Mouse (Mus musculus): Measurements from ENCODE around the gene Plekhg2. TPM values are rescaled to one million over a fixed set of nuclear protein-coding genes. Genes with fewer than 3 reads are reported as not detected.

Gene Plekhg2
- total and polyA plus RNA-seq, 3 experiments = 2.9 to 8.0 (median 3.4) TPM

DNA sequence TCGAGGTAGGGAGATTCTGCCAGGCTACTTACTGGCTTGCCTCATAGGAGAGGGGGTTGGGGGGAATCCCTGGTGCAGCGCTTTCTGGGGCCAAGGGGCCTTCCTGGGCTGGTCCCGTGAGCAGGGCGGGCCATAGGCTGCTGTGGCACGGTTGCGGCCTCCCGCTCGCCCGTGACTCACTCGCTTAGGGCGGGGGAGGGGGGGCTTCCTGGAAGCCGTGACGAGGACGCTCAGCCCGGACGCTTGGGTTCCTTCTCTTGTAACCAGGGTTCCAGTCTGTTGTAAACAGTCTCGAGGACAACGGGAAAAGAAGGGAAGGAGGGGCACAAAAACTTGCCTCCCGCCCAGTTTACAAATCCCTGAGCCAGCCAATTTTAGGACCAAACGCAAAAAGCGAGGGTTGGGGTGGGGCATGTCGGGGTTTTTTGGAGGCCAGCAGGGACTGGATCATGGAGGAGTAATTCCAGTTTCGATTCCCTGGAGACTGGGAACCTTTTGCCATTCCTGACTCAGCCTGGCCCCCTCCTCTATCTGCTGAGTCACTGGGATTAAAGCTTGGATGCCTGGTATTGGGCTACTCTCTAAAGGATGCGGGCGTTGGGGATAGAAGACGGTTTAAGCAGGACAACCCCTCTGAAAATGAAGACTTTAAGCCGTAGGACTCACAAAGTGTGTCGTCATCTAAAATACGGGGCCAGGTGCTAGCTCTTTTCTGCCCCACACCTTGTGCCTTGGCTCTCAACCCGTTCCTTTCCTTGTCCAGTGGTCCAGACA lies 8.8 kb upstream of the Plekhg2 start:
- Histone ChIP-seq H3K36me3 (replicated peaks) (peaks cover 41% of the 10 kb centered on the region), H3K27me3 (ENCODE audit: insufficient read depth, low read length) (no peaks in the 10 kb centered on the region), H3K4me3 (ENCODE audit: low read depth, low read length) (peak overlapping the region; percentile 71), H3K4me1 (ENCODE audit: insufficient read depth, low read depth, low read length) (peaks cover 91% of the 10 kb centered on the region), H3K9me3 (replicated peaks) (no peaks in the 10 kb centered on the region)
- DNase-seq (ENCODE audit: low spot score) = peak; percentile 85
- peak; percentile 41 for ATAC-seq (ENCODE audit: extremely low read depth, insufficient number of reproducible peaks, low FRiP score, poor library complexity, severe bottlenecking)
- no peak for TF ChIP-seq GATA1 (IDR thresholded peaks at IDR 0.05; ENCODE audit: borderline replicate concordance, low read length)
- TF ChIP-seq CTCF (IDR thresholded peaks at IDR 0.05; ENCODE audit: low read depth, low read length) = no peak
- TF ChIP-seq GATA2 (IDR thresholded peaks at IDR 0.05; ENCODE audit: borderline replicate concordance, low read depth, low read length) = no peak
- no peak for TF ChIP-seq POLR2AphosphoS5 (IDR thresholded peaks at IDR 0.05; ENCODE audit: insufficient replicate concordance, low read depth, low read length)
- no peak for TF ChIP-seq TAL1 (conservative IDR thresholded peaks at IDR 0.05; ENCODE audit: low read depth, low read length)

DNA sequence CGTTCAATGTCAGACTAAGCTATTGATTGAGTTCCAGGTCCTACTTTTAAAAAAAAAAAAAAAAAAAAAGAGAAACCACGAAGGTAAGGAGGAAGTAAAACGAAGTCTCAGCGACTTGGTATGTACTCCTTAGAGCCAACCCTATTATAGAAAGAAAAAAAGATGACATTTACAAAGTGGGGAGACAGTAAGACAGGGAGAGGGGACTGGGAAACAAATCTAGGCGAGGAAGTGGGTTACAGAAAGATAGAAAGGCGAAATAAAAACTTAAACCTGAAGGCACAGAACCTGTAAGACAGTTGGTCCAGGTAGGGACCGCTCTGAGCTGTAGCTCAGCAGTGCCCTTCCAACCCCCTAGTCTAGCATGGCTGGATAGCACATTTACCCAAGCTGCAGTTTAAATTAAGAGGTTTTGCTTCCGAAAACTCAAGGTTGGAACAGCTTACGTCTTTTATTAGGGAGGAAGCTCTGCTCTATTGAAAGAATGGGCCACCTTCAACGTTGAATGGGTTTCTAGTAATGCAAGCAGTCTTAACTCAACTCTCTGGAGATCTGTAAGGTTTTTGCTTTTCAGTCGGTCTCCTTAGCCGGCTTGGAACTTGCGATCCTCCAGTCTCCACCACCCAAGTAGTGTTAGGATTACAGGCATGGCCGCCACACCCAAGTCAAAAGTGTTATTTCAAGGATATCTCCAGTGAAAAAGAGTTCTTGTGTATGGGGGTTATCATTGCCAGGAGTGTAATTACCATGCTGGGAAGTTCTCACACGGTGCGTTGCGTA lies 8.0 kb upstream of the Plekhg2 start, which contains the start of gene Zfp36:
Gene Zfp36 (minus strand): TSS at position 17 of the 780 bp plus-strand sequence.
- ATAC-seq (ENCODE audit: extremely low read depth, insufficient number of reproducible peaks, low FRiP score, poor library complexity, severe bottlenecking) = no peak
- Histone ChIP-seq H3K36me3 (replicated peaks) (peaks cover 33% of the 10 kb centered on the region), H3K4me3 (ENCODE audit: low read depth, low read length) (peak within 1 kb of the TSS; percentile 83), H3K4me1 (ENCODE audit: insufficient read depth, low read depth, low read length) (peaks cover 90% of the 10 kb centered on the region), H3K9me3 (replicated peaks) (no peaks in the 10 kb centered on the region), H3K27me3 (ENCODE audit: insufficient read depth, low read length) (no peaks in the 10 kb centered on the region)
- TF ChIP-seq CTCF (IDR thresholded peaks at IDR 0.05; ENCODE audit: low read depth, low read length) (no peak), TAL1 (conservative IDR thresholded peaks at IDR 0.05; ENCODE audit: low read depth, low read length) (no peak)
- no peak for DNase-seq (ENCODE audit: low spot score)

DNA sequence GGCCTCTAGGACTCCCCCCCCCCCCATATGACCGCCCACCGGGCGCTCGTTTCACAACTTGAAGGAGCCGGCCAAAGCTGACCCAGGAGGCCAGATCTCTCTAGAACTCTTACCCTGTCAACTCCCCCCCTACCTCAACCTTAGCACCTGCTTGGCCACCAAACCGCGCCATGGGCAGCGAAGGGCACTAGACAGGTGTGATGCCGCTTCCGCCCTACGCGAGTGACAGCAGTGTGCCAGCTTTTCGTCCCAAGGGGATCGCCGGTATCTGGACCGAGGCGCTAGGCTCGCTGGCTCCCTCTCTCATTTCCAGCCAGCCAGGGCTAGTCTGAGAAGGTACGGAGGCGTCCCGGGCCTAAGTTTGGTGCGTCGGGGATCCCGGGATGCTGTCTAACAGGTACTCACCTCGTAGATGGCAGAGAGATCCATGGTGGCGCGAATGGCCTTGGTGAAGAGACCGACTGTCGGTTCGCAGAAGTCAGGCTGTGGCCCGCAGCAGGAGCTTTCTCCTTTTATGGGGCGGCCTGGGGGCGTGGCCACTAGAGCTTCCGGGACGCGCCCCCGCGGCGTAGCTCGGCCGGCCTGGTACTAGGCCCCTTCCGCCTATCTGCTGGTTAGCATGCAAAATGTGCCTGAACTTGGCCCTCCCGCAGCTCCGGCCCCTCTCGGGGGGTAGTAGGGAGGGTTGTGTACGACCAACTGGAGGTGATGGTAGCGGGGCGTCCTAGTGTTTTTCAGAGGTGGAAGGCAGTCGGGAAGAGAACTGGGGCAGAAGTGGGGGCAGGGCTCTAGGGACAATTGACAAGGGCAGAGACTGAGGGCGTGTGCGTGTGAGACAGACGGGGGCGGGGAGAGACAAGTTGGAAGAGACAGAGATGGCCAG lies 6.6 kb upstream of the Plekhg2 start:
- peak overlapping the region; percentile 83 for H3K4me3 ChIP-seq (ENCODE audit: low read depth, low read length)
- no peaks in the 10 kb centered on the region for H3K9me3 ChIP-seq (replicated peaks)
- peaks cover 20% of the 10 kb centered on the region for H3K36me3 ChIP-seq (replicated peaks)
- H3K27me3 ChIP-seq (ENCODE audit: insufficient read depth, low read length) = no peaks in the 10 kb centered on the region
- H3K4me1 ChIP-seq (ENCODE audit: insufficient read depth, low read depth, low read length) = peaks cover 93% of the 10 kb centered on the region
- peak; percentile 6; the same call in 1 of the 2 replicates for ATAC-seq (ENCODE audit: extremely low read depth, insufficient number of reproducible peaks, low FRiP score, poor library complexity, severe bottlenecking)
- peak; percentile 86 for DNase-seq (ENCODE audit: low spot score)
- TF ChIP-seq TAL1 (conservative IDR thresholded peaks at IDR 0.05; ENCODE audit: low read depth, low read length) (no peak), POLR2AphosphoS5 (IDR thresholded peaks at IDR 0.05; ENCODE audit: insufficient replicate concordance, low read depth, low read length) (peak; percentile 93)

DNA sequence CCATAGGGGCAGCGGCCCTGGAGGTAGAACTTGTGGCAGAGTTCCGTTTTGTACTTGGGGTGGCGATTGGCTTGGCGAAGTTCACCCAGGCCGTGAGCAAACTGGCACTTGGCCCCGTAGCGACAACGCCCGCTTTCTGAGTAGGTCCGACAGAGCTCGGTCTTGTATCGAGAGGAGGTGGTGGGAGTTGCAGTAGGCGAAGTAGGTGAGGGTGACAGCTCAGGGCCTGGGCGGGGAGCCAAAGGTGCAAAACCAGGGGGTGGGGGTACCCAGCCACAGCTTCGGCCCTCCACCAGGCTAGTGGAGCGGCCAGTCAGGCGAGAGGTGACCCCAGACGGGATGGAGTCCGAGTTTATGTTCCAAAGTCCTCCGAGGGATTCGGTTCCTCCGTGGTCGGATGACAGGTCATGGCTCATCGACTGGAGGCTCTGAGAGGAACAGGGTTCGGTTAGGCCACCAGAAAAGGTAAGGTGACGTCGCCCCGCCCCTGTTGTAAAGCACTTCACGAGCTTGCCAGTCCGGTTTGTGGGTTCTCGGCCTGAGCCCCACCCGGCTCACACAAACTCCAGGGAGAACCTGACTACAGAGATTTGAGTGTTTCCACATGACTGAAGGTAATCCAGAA lies 5.8 kb upstream of the Plekhg2 start:
- Histone ChIP-seq H3K9me3 (replicated peaks) (no peaks in the 10 kb centered on the region), H3K36me3 (replicated peaks) (peaks cover 20% of the 10 kb centered on the region), H3K27me3 (ENCODE audit: insufficient read depth, low read length) (no peaks in the 10 kb centered on the region), H3K4me3 (ENCODE audit: low read depth, low read length) (peak overlapping the region; percentile 83), H3K4me1 (ENCODE audit: insufficient read depth, low read depth, low read length) (peaks cover 90% of the 10 kb centered on the region)
- TF ChIP-seq CTCF (IDR thresholded peaks at IDR 0.05; ENCODE audit: low read depth, low read length) (no peak), GATA2 (IDR thresholded peaks at IDR 0.05; ENCODE audit: borderline replicate concordance, low read depth, low read length) (no peak), GATA1 (IDR thresholded peaks at IDR 0.05; ENCODE audit: borderline replicate concordance, low read length) (no peak), POLR2AphosphoS5 (IDR thresholded peaks at IDR 0.05; ENCODE audit: insufficient replicate concordance, low read depth, low read length) (no peak), TAL1 (conservative IDR thresholded peaks at IDR 0.05; ENCODE audit: low read depth, low read length) (no peak)
- DNase-seq (ENCODE audit: low spot score) (no peak), ATAC-seq (ENCODE audit: extremely low read depth, insufficient number of reproducible peaks, low FRiP score, poor library complexity, severe bottlenecking) (no peak)

DNA sequence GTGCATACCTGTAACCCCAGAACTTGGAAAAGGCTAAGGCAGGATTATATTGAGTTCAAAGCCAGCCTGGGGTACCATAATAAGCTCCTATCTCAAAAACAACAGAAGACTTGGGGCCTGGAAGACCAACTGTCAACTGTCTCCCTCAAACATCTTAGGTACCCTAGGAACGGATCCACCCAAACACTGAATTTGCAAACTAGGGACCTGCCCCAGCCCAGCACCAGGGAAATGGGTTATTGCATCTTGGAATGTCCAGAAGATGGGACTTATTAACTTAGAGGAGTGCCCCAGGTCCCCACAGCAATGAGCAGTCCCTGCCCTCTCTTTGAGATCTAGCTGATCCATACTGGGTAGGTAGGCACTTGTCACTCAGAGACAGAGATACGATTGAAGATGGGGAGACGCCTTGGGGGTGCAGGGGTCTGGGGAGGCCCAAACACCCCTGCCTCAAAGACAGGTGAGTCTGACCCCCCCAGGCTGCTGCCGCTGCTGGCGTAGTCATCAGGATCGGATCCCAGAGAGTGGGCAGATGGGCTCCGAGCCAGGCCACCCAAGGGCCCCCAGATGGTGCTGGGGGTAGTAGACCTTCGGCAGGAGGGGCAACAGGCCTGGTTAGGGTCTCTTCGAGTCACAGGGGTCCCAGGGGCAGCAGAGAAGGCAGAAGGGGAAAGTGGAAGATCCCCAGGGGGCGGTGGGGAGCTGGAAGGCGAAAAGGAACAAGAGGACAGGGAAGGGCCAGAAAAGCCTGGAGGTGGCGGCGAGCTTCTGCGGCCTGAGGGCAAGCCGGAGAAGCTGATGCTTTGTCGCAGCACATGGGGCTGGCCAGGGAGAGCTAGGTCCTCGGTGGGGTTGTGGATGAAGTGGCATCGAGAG lies 5.0 kb upstream of the Plekhg2 start:
- TF ChIP-seq CTCF (IDR thresholded peaks at IDR 0.05; ENCODE audit: low read depth, low read length) = no peak
- no peak for TF ChIP-seq GATA1 (IDR thresholded peaks at IDR 0.05; ENCODE audit: borderline replicate concordance, low read length)
- TF ChIP-seq POLR2AphosphoS5 (IDR thresholded peaks at IDR 0.05; ENCODE audit: insufficient replicate concordance, low read depth, low read length) = no peak
- TF ChIP-seq TAL1 (conservative IDR thresholded peaks at IDR 0.05; ENCODE audit: low read depth, low read length) = no peak
- TF ChIP-seq GATA2 (IDR thresholded peaks at IDR 0.05; ENCODE audit: borderline replicate concordance, low read depth, low read length) = no peak
- Histone ChIP-seq H3K9me3 (replicated peaks) (no peaks in the 10 kb centered on the region), H3K27me3 (ENCODE audit: insufficient read depth, low read length) (no peaks in the 10 kb centered on the region), H3K36me3 (replicated peaks) (peaks cover 20% of the 10 kb centered on the region), H3K4me3 (ENCODE audit: low read depth, low read length) (peak overlapping the region; percentile 83), H3K4me1 (ENCODE audit: insufficient read depth, low read depth, low read length) (peaks cover 83% of the 10 kb centered on the region)
- DNase-seq (ENCODE audit: low spot score) (no peak), ATAC-seq (ENCODE audit: extremely low read depth, insufficient number of reproducible peaks, low FRiP score, poor library complexity, severe bottlenecking) (no peak)

Data from G1E (cell line).